Mouse (Mus musculus) central nervous system, embryonic 14 days (tissue): ENCODE results near the gene Cyfip1. TPM values are rescaled to one million over a fixed set of nuclear protein-coding genes. Genes with fewer than 3 reads are reported as not detected.

Source experiments
- polyA plus RNA-seq: library from polyadenylated mRNA; depleted of rRNA; stranded (reverse); fragments of >200 nt; gene quantifications from 2 replicates; pipeline ENCODE4 v1.2.3, GENCODE M21; 2012; rRNA removed

The Cyfip1 gene
- 41.8 and 43.3 TPM in 2 replicates for polyA plus RNA-seq

DNA sequence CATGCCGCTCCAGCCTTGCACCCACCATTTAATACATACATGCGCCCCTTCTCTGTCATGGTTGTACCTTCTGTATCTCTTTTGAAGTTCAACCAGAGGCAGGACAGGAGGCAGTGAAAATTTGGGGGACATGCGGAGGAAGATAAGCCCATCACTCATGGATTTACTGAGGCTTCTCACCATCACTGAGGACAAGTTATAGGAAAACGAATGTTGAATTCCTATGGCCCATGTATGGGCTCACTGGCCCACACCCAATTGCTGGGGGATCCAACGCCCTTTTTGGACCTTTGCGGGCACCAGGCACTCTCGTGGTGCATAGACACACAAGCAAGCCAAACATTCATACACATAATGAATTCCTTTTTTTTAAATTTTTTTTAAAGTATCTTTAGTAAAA, at the start of gene Cyfip1:
Gene Cyfip1 (plus strand): TSS at position 301 of the 400 bp plus-strand sequence.

DNA sequence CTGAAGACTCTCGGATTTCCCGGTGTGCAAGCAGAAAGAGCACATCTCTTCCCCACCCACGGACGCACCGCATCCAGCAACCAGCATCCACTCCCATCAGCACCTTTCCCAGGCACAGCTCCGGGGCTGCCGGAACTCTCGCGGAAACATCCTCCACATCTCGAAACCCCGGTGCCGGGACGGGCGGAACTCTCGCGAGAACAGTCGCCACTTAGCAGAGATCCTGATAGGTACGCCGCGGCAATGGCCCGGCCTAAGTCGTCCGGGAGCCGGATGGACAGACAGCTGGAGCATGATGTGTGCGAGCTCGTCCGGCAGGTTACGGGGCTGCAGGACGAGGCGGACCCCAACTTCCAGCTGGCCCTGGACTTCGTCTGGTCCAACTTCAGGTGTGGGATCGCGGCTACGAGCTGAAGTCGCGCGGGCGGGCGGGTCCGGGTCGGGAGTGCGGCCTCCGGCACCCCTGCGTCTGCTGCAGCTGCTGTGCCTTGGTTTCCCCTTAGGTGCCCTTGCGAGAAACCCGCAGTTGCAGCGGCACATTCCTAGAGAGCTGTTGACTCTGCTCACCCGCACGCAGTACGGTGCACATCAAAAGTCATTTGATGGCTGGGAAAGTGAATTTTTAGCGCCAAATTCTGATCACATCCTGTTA, 47.5 kb upstream of the Cyfip1 start, which contains the start of gene Tubgcp5:
Gene Tubgcp5 (plus strand): TSS at position 203 of the 652 bp plus-strand sequence.

GRCm38 (mm10) chr7:55962004-55962908, 120.7 kb downstream of the Cyfip1 start, which contains the start of gene Nipa2:
Nipa2 (minus strand) TSS chr7:55962476.

Other genes starting within 250 kb of the Cyfip1 start
- gene Siglech, start 73.6 kb upstream of the Cyfip1 start, polyA plus RNA-seq = 0.51 and 0.71 TPM in 2 replicates
- 25.2 and 31.6 TPM in 2 replicates for gene Tubgcp5, start 47.6 kb upstream of the Cyfip1 start, polyA plus RNA-seq
- 21.6 and 23.3 TPM in 2 replicates for gene Nipa2, start 120.7 kb downstream of the Cyfip1 start, polyA plus RNA-seq
- gene Nipa1, start 178.2 kb downstream of the Cyfip1 start, polyA plus RNA-seq = 15.0 and 15.5 TPM in 2 replicates
- 44.4 and 51.1 TPM in 2 replicates for gene Herc2, start 208.5 kb downstream of the Cyfip1 start, polyA plus RNA-seq